Mouse (Mus musculus) midbrain, embryonic 10.5 days (tissue): ENCODE results near the gene Asic4. TPM values are rescaled to one million over a fixed set of nuclear protein-coding genes. Genes with fewer than 3 reads are reported as not detected.
A peak's percentile ranks its signal among the peaks of the same experiment; 100 is the strongest.

Experiments
- DNase-seq: peaks from one replicate; pipeline ENCODE4 v3.0.0-alpha.2; 2017; ENCODE audit warnings: low spot score
- H3K27ac ChIP-seq: fragments of 300-500 bp; sonication (generic); replicated peaks from 2 replicates; pipeline ENCODE4 v1.5.1; 2016; ENCODE audit warnings: mild to moderate bottlenecking
- H3K27me3 ChIP-seq: fragments of 300-500 bp; sonication (generic); 2 replicates; pipeline ENCODE4 v1.6.1; 2016; ENCODE audit warnings: low read depth, mild to moderate bottlenecking; ENCODE audit not compliant: poor library complexity, severe bottlenecking
- H3K36me3 ChIP-seq: fragments of 300-500 bp; sonication (generic); 2 replicates; pipeline ENCODE4 v1.6.1; 2016; ENCODE audit warnings: mild to moderate bottlenecking, moderate library complexity
- H3K4me1 ChIP-seq: fragments of 300-500 bp; sonication (generic); 2 replicates; pipeline ENCODE4 v1.6.1; 2016
- H3K4me3 ChIP-seq: fragments of 300-500 bp; sonication (generic); 2 replicates; pipeline ENCODE4 v1.5.1; 2016; ENCODE audit warnings: mild to moderate bottlenecking, moderate library complexity
- H3K9me3 ChIP-seq: fragments of 300-500 bp; sonication (generic); replicated peaks from 2 replicates; pipeline ENCODE4 v1.6.1; 2016; ENCODE audit warnings: mild to moderate bottlenecking
- WGBS: fragments of 180-500 bp; shearing (Covaris S2); methylation state at CpG from one replicate; pipeline ENCODE4 v1.1.7; 2016; 5-methylcytosine and 5-hydroxymethylcytosine counted together
- polyA plus RNA-seq: library from polyadenylated mRNA; unstranded; fragments of >200 nt; fragmentation: Nextera tagmentation; extraction: Ambion mirVana; gene quantifications from 2 replicates; pipeline ENCODE4 v1.2.1, GENCODE M21; 2016

The Asic4 gene
- polyA plus RNA-seq, 1 experiment from 2014 or later, result 6.1 TPM

GRCm38 (mm10) chr1:75458025-75458788 is 8.0 kb downstream of the Asic4 start:
- Histone ChIP-seq H3K4me1 (peaks cover 70% of the 10 kb centered on the region), H3K4me3 (peak overlapping the region; percentile 53), H3K36me3 (no peaks in the 10 kb centered on the region), H3K9me3 (no peaks in the 10 kb centered on the region), H3K27me3 (peaks cover 89% of the 10 kb centered on the region), H3K27ac (peak overlapping the region; percentile 85)
- peak; percentile 78 for DNase-seq
- WGBS, result 2% methylated on average over 35 of the region's 42 CpGs

GRCm38 (mm10) chr1:75458789-75459684 is 8.8 kb downstream of the Asic4 start:
- Histone ChIP-seq H3K27me3 (peaks cover 84% of the 10 kb centered on the region), H3K9me3 (no peaks in the 10 kb centered on the region), H3K4me3 (peak overlapping the region; percentile 53), H3K36me3 (no peaks in the 10 kb centered on the region), H3K4me1 (peaks cover 70% of the 10 kb centered on the region), H3K27ac (peak overlapping the region; percentile 85)
- WGBS, result 16% methylated on average over 23 of the region's 23 CpGs
- DNase-seq, result no peak

GRCm38 (mm10) chr1:75460297-75460696 is 10.1 kb downstream of the Asic4 start:
- H3K27me3 ChIP-seq, result peaks cover 84% of the 10 kb centered on the region
- WGBS, result 83% methylated on average over 7 of the region's 7 CpGs
- no peaks in the 10 kb centered on the region for H3K36me3 ChIP-seq
- H3K4me1 ChIP-seq, result peaks cover 71% of the 10 kb centered on the region
- no peak overlapping the region for H3K27ac ChIP-seq
- H3K9me3 ChIP-seq, result no peaks in the 10 kb centered on the region
- H3K4me3 ChIP-seq, result no peak overlapping the region
- no peak for DNase-seq

- Histone ChIP-seq H3K27ac (no peak overlapping the region), H3K9me3 (no peaks in the 10 kb centered on the region), H3K4me1 (peaks cover 62% of the 10 kb centered on the region), H3K27me3 (peaks cover 82% of the 10 kb centered on the region), H3K4me3 (no peak overlapping the region), H3K36me3 (no peaks in the 10 kb centered on the region)
- no peak for DNase-seq
- 40% methylated on average over 1 of the region's 1 CpGs for WGBS
Measured at GRCm38 (mm10) chr1:75462636-75463035, 12.4 kb downstream of the Asic4 start.

GRCm38 (mm10) chr1:75463652-75464204 is 13.5 kb downstream of the Asic4 start:
- no peaks in the 10 kb centered on the region for H3K9me3 ChIP-seq
- no peak overlapping the region for H3K4me3 ChIP-seq
- H3K27ac ChIP-seq, result peak overlapping the region; percentile 53; the same call in 1 of the 2 replicates
- peaks cover 56% of the 10 kb centered on the region for H3K4me1 ChIP-seq
- DNase-seq, result no peak
- H3K36me3 ChIP-seq, result no peaks in the 10 kb centered on the region
- H3K27me3 ChIP-seq, result peaks cover 78% of the 10 kb centered on the region
- WGBS, result 68% methylated on average over 5 of the region's 5 CpGs

GRCm38 (mm10) chr1:75467215-75467927 is 17.1 kb downstream of the Asic4 start:
- peak overlapping the region; percentile 67 for H3K27ac ChIP-seq
- DNase-seq, result peak; percentile 85
- 6% methylated on average over 14 of the region's 14 CpGs for WGBS
- no peak overlapping the region for H3K4me3 ChIP-seq
- H3K4me1 ChIP-seq, result peaks cover 46% of the 10 kb centered on the region
- peaks cover 5% of the 10 kb centered on the region for H3K36me3 ChIP-seq
- no peaks in the 10 kb centered on the region for H3K9me3 ChIP-seq
- H3K27me3 ChIP-seq, result peaks cover 64% of the 10 kb centered on the region

GRCm38 (mm10) chr1:75469287-75469825 is 19.1 kb downstream of the Asic4 start:
- Histone ChIP-seq H3K4me3 (no peak overlapping the region), H3K36me3 (peaks cover 25% of the 10 kb centered on the region), H3K4me1 (peaks cover 27% of the 10 kb centered on the region), H3K9me3 (no peaks in the 10 kb centered on the region), H3K27me3 (peaks cover 70% of the 10 kb centered on the region), H3K27ac (no peak overlapping the region)
- WGBS, result 82% methylated on average over 17 of the region's 17 CpGs
- DNase-seq, result no peak

- 91% methylated on average over 11 of the region's 11 CpGs for WGBS
- Histone ChIP-seq H3K27ac (no peak overlapping the region), H3K36me3 (peaks cover 50% of the 10 kb centered on the region), H3K9me3 (no peaks in the 10 kb centered on the region), H3K27me3 (peaks cover 56% of the 10 kb centered on the region), H3K4me3 (no peak overlapping the region), H3K4me1 (peaks cover 31% of the 10 kb centered on the region)
- no peak for DNase-seq
Measured at GRCm38 (mm10) chr1:75476441-75476840, 26.2 kb downstream of the Asic4 start.

- peak; percentile 84 for DNase-seq
- Histone ChIP-seq H3K27ac (no peak overlapping the region; the same call in 1 of the 2 replicates), H3K4me1 (peaks cover 32% of the 10 kb centered on the region), H3K4me3 (peak overlapping the region; percentile 94), H3K27me3 (peaks cover 58% of the 10 kb centered on the region), H3K9me3 (no peaks in the 10 kb centered on the region), H3K36me3 (peaks cover 46% of the 10 kb centered on the region)
- 14% methylated on average over 35 of the region's 35 CpGs for WGBS
Measured at GRCm38 (mm10) chr1:75477264-75477965, 27.2 kb downstream of the Asic4 start.

- no peak for DNase-seq
- WGBS, result 60% methylated on average over 3 of the region's 3 CpGs
- Histone ChIP-seq H3K4me1 (peaks cover 37% of the 10 kb centered on the region), H3K27me3 (peaks cover 60% of the 10 kb centered on the region), H3K36me3 (peaks cover 46% of the 10 kb centered on the region), H3K9me3 (no peaks in the 10 kb centered on the region), H3K4me3 (peak overlapping the region; percentile 94), H3K27ac (0 out of 2 replicates have a peak overlapping the region, but pooled peaks have one; percentile 89)
Measured at GRCm38 (mm10) chr1:75477966-75478290, 27.7 kb downstream of the Asic4 start.

- Histone ChIP-seq H3K4me1 (peaks cover 38% of the 10 kb centered on the region), H3K9me3 (no peaks in the 10 kb centered on the region), H3K4me3 (peak overlapping the region; percentile 94), H3K27me3 (peaks cover 61% of the 10 kb centered on the region), H3K27ac (peak overlapping the region; percentile 89), H3K36me3 (peaks cover 46% of the 10 kb centered on the region)
- peak; percentile 67 for DNase-seq
- WGBS, result 0% methylated on average over 24 of the region's 25 CpGs
Measured at GRCm38 (mm10) chr1:75478497-75478896, 28.3 kb downstream of the Asic4 start.
